Mouse (Mus musculus): ENCODE results near the gene Bace2.

- TF ChIP-seq USF1 (IDR thresholded peaks at IDR 0.05; ENCODE audit: low read depth) (no peak), MYOD1 (IDR thresholded peaks at IDR 0.05; ENCODE audit: control insufficient read depth, insufficient read length, low read depth) (no peak), MYOG (IDR thresholded peaks at IDR 0.05; ENCODE audit: control insufficient read depth, extremely low read depth, insufficient read length) (no peak), CTCF (IDR thresholded peaks at IDR 0.05; ENCODE audit: control insufficient read depth, insufficient read depth, insufficient read length) (no peak), MAX (IDR thresholded peaks at IDR 0.05) (no peak), CEBPB (IDR thresholded peaks at IDR 0.05; ENCODE audit: low read depth) (no peak)
Measured at GRCm38 (mm10) chr16:97428026-97428425, 71.5 kb downstream of the Bace2 start.

All from C2C12 (cell line).